Mouse (Mus musculus): ENCODE measurements around the gene Ube2ql1.

GRCm38 (mm10) chr13:69761393-69761792, 21.7 kb upstream of the Ube2ql1 start:
- TF ChIP-seq CTCF (IDR thresholded peaks at IDR 0.05; ENCODE audit: control insufficient read depth, insufficient read depth, insufficient replicate concordance, low read depth, low read length) (no peak), POLR2A (IDR thresholded peaks at IDR 0.05; ENCODE audit: control insufficient read depth, low read depth, low read length) (no peak)
